Mouse (Mus musculus): ENCODE data around the gene Ifitm10.
"Not testable (repeated sequence)": the region's sequence is repeated elsewhere in the genome, so short reads cannot be mapped to it uniquely, and the experiment has no call there.

GRCm38 (mm10) chr7:142285910-142286612 lies 87.5 kb downstream of the Ifitm10 start:
- not testable (repeated sequence) for TF ChIP-seq CTCF (IDR thresholded peaks at IDR 0.05; ENCODE audit: insufficient read depth, low read length); POLR2A (IDR thresholded peaks at IDR 0.05; ENCODE audit: borderline replicate concordance, extremely low read depth, low read depth, low read length)

Measured in lung, adult 2 months (tissue).